Mouse (Mus musculus): ENCODE results near the gene Mob1a.

GRCm38 (mm10) chr6:83348873-83349272 is 23.1 kb downstream of the Mob1a start, which contains the start of gene Bola3:
- TF ChIP-seq CTCF (conservative IDR thresholded peaks at IDR 0.05; ENCODE audit: low read length) (no peak), POU5F1 (IDR thresholded peaks at IDR 0.05; ENCODE audit: borderline replicate concordance, low read length) (no peak), NANOG (IDR thresholded peaks at IDR 0.05; ENCODE audit: borderline replicate concordance, low read length) (no peak)

Measured in E14TG2a.4 (cell line).